Mouse (Mus musculus) ES-Bruce4 (cell line): ENCODE data around the gene Nupr1.

Source experiments
- CTCF ChIP-seq: IDR thresholded peaks from one replicate; pipeline ENCODE4 v1.8.1; 2011; ENCODE audit warnings: low read depth, low read length
- POLR2A ChIP-seq: IDR thresholded peaks from one replicate; pipeline ENCODE4 v1.8.1; 2011; ENCODE audit warnings: low read length; ENCODE audit not compliant: insufficient read depth

DNA sequence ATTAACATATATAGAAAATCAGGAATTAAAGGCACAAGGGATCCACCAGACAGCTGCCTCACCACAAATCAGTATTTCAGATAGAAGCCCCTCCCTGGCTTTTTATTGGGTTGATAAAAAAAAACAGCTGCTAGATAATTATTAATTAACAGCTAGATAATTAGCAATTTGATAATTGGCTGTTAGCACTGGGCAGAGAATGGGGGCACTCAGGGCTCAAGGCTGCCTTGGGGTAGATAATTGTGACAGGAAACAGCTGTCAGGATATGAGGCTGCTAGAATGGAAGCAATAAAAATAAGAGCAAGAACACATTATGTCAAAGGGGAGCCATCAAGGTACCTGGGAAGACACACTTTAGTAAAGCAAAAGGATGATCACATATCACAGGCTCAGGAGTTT lies 14.3 kb upstream of the Nupr1 start:
- TF ChIP-seq CTCF (no peak), POLR2A (no peak)
